Mouse (Mus musculus) kidney, postnatal 0 days (tissue): Measurements from ENCODE around the gene Lsm7. TPM values are rescaled to one million over a fixed set of nuclear protein-coding genes. Genes with fewer than 3 reads are reported as not detected.
A peak's percentile ranks its signal among the peaks of the same experiment; 100 is the strongest.

Experiments
- ATAC-seq: fragments of 200-750 bp; cut with Nextera tagmentation; replicated peaks from 2 replicates; pipeline ENCODE4 v1.8.0; 2017; ENCODE audit warnings: low read depth, moderate number of reproducible peaks, moderate TSS enrichment, moderate library complexity; ENCODE audit not compliant: low FRiP score
- DNase-seq: peaks from one replicate; pipeline ENCODE4 v3.0.0-alpha.2; 2016; ENCODE audit warnings: low spot score
- H3K27ac ChIP-seq: fragments of 300-500 bp; sonication (generic); 2 replicates; pipeline ENCODE4 v1.5.1; 2014; ENCODE audit warnings: mild to moderate bottlenecking
- H3K27me3 ChIP-seq: fragments of 300-500 bp; sonication (generic); 2 replicates; pipeline ENCODE4 v1.6.1; 2014; ENCODE audit warnings: low read length, mixed read lengths; ENCODE audit not compliant: insufficient read depth
- H3K36me3 ChIP-seq: fragments of 300-500 bp; sonication (generic); 2 replicates; pipeline ENCODE4 v1.6.1; 2014; ENCODE audit warnings: low read length, mixed read lengths; ENCODE audit not compliant: insufficient read depth
- H3K4me1 ChIP-seq: fragments of 300-500 bp; sonication (generic); replicated peaks from 2 replicates; pipeline ENCODE4 v1.6.1; 2014; ENCODE audit warnings: antibody characterized with exemption, low read length, mixed read lengths; ENCODE audit not compliant: insufficient read depth
- H3K4me2 ChIP-seq: fragments of 300-500 bp; sonication (generic); 2 replicates; pipeline ENCODE4 v1.6.1; 2014; ENCODE audit warnings: mild to moderate bottlenecking, low read length, moderate library complexity, mixed read lengths
- H3K4me3 ChIP-seq: fragments of 300-500 bp; sonication (generic); replicated peaks from 2 replicates; pipeline ENCODE4 v1.5.1; 2014; ENCODE audit warnings: low read depth, low read length
- H3K9ac ChIP-seq: fragments of 300-500 bp; sonication (generic); 2 replicates; pipeline ENCODE4 v1.6.1; 2014; ENCODE audit warnings: low read depth, low read length
- H3K9me3 ChIP-seq: fragments of 300-500 bp; sonication (generic); replicated peaks from 2 replicates; pipeline ENCODE4 v1.6.1; 2016; ENCODE audit warnings: low read length, inconsistent platforms, mixed read lengths
- CTCF ChIP-seq: IDR thresholded peaks from 2 replicates; pipeline ENCODE4 v1.5.1; 2016; ENCODE audit warnings: antibody characterized with exemption, low read depth, mild to moderate bottlenecking, moderate library complexity
- WGBS: fragments of 180-500 bp; shearing (Covaris S2); extraction: QIAGEN DNeasy Blood & Tissue Kit; methylation state at CpG from one replicate; pipeline ENCODE4 v1.1.7; 2014; 5-methylcytosine and 5-hydroxymethylcytosine counted together
- polyA plus RNA-seq: library from polyadenylated mRNA; unstranded; fragments of >200 nt; fragmentation: Nextera tagmentation; extraction: Ambion mirVana; gene quantifications from 2 replicates; pipeline ENCODE4 v1.2.1, GENCODE M21; 2015

Lsm7 gene
- polyA plus RNA-seq, 1 experiment from 2014 or later = 270 TPM

- WGBS = 60% methylated on average over 7 of the region's 7 CpGs
- ATAC-seq = no peak
Measured at GRCm38 (mm10) chr10:80814800-80815199, 40.2 kb downstream of the Lsm7 start.

GRCm38 (mm10) chr10:80813366-80813765 lies 41.6 kb downstream of the Lsm7 start, which contains the start of gene Jsrp1:
Gene Jsrp1, minus strand, starts transcription at chr10:80813498.
- Histone ChIP-seq H3K27me3 (no peaks in the 10 kb centered on the region), H3K36me3 (no peaks in the 10 kb centered on the region), H3K9ac (no peak within 1 kb of the TSS), H3K4me1 (peaks cover 12% of the 10 kb centered on the region), H3K9me3 (no peaks in the 10 kb centered on the region), H3K27ac (no peak within 1 kb of the TSS), H3K4me2 (no peak within 1 kb of the TSS), H3K4me3 (no peak within 1 kb of the TSS)
- no peak for TF ChIP-seq CTCF
- no peak for ATAC-seq
- no peak for DNase-seq
- 70% methylated on average over 4 of the region's 4 CpGs for WGBS

More at GRCm38 (mm10) chr10:80814800-80815199, 40.2 kb downstream of the Lsm7 start:
- Histone ChIP-seq H3K27me3 (no peaks in the 10 kb centered on the region), H3K9me3 (no peaks in the 10 kb centered on the region), H3K4me2 (no peak overlapping the region), H3K9ac (no peak overlapping the region), H3K4me1 (peaks cover 5% of the 10 kb centered on the region; the same call in 1 of the 2 replicates), H3K4me3 (no peak overlapping the region), H3K27ac (no peak overlapping the region), H3K36me3 (no peaks in the 10 kb centered on the region)
- peak; percentile 35 for TF ChIP-seq CTCF
- DNase-seq = no peak

- Histone ChIP-seq H3K4me1 (peaks cover 21% of the 10 kb centered on the region), H3K27ac (no peak overlapping the region), H3K27me3 (no peaks in the 10 kb centered on the region), H3K36me3 (no peaks in the 10 kb centered on the region), H3K4me2 (no peak overlapping the region), H3K9me3 (no peaks in the 10 kb centered on the region), H3K4me3 (no peak overlapping the region), H3K9ac (no peak overlapping the region)
- 22% methylated on average over 5 of the region's 5 CpGs for WGBS
- DNase-seq (no peak), ATAC-seq (no peak)
- TF ChIP-seq CTCF = no peak
Measured at GRCm38 (mm10) chr10:80812391-80813041, 42.5 kb downstream of the Lsm7 start.

- ATAC-seq (no peak), DNase-seq (no peak)
- Histone ChIP-seq H3K27me3 (no peaks in the 10 kb centered on the region), H3K9ac (peak overlapping the region; percentile 38; the same call in 1 of the 2 replicates), H3K36me3 (no peaks in the 10 kb centered on the region), H3K9me3 (no peaks in the 10 kb centered on the region), H3K4me3 (no peak overlapping the region), H3K27ac (no peak overlapping the region), H3K4me2 (peak overlapping the region; percentile 25), H3K4me1 (peaks cover 34% of the 10 kb centered on the region)
- TF ChIP-seq CTCF = no peak
- 4% methylated on average over 19 of the region's 20 CpGs for WGBS
Measured at GRCm38 (mm10) chr10:80810084-80810483, 44.9 kb downstream of the Lsm7 start.

- Histone ChIP-seq H3K27me3 (no peaks in the 10 kb centered on the region), H3K4me1 (peaks cover 34% of the 10 kb centered on the region), H3K9me3 (no peaks in the 10 kb centered on the region), H3K36me3 (peaks cover 8% of the 10 kb centered on the region), H3K9ac (peak overlapping the region; percentile 20), H3K4me2 (peak overlapping the region; percentile 89), H3K4me3 (no peak overlapping the region; the same call in 1 of the 2 replicates), H3K27ac (no peak overlapping the region)
- DNase-seq (peak; percentile 66), ATAC-seq (no peak)
- WGBS = 5% methylated on average over 18 of the region's 18 CpGs
- TF ChIP-seq CTCF = no peak
Measured at GRCm38 (mm10) chr10:80808985-80809632, 45.9 kb downstream of the Lsm7 start.

GRCm38 (mm10) chr10:80808099-80808984 lies 46.7 kb downstream of the Lsm7 start:
- DNase-seq (no peak), ATAC-seq (no peak)
- H3K9me3 ChIP-seq = no peaks in the 10 kb centered on the region
- no peaks in the 10 kb centered on the region for H3K27me3 ChIP-seq
- no peak overlapping the region for H3K27ac ChIP-seq
- H3K36me3 ChIP-seq = peaks cover 16% of the 10 kb centered on the region
- WGBS = 17% methylated on average over 40 of the region's 40 CpGs
- H3K4me1 ChIP-seq = peaks cover 34% of the 10 kb centered on the region
- peak overlapping the region; percentile 20 for H3K9ac ChIP-seq
- H3K4me2 ChIP-seq = peak overlapping the region; percentile 89
- no peak for TF ChIP-seq CTCF
- no peak overlapping the region; the same call in 1 of the 2 replicates for H3K4me3 ChIP-seq
